Mouse (Mus musculus): ENCODE measurements around the gene Hist1h2ae.
"Not testable (repeated sequence)": the region's sequence is repeated elsewhere in the genome, so short reads cannot be mapped to it uniquely, and the experiment has no call there.

Hist1h2ae gene

GRCm38 (mm10) chr13:23560699-23561098, 10.3 kb downstream of the Hist1h2ae start:
- not testable (repeated sequence) for DNase-seq (ENCODE audit: low read depth, low spot score); H3K27me3 ChIP-seq (ENCODE audit: control insufficient read depth, insufficient read depth, low read length, poor library complexity, severe bottlenecking); H3K36me3 ChIP-seq (ENCODE audit: control insufficient read depth, insufficient read depth, low read length, poor library complexity, severe bottlenecking)

GRCm38 (mm10) chr13:23556906-23557305, 14.1 kb downstream of the Hist1h2ae start:
- no peak for DNase-seq (ENCODE audit: low read depth, low spot score)
- Histone ChIP-seq H3K36me3 (ENCODE audit: control insufficient read depth, insufficient read depth, low read length, poor library complexity, severe bottlenecking) (no peaks in the 10 kb centered on the region), H3K27me3 (ENCODE audit: control insufficient read depth, insufficient read depth, low read length, poor library complexity, severe bottlenecking) (no peaks in the 10 kb centered on the region)

- no peaks in the 10 kb centered on the region for H3K27me3 ChIP-seq (ENCODE audit: control insufficient read depth, insufficient read depth, low read length, poor library complexity, severe bottlenecking)
- DNase-seq (ENCODE audit: low read depth, low spot score): peak; percentile 88
- H3K36me3 ChIP-seq (ENCODE audit: control insufficient read depth, insufficient read depth, low read length, poor library complexity, severe bottlenecking): no peaks in the 10 kb centered on the region
Measured at GRCm38 (mm10) chr13:23555839-23556416, 15.1 kb downstream of the Hist1h2ae start.

GRCm38 (mm10) chr13:23554925-23555838, 15.8 kb downstream of the Hist1h2ae start:
- no peaks in the 10 kb centered on the region for H3K27me3 ChIP-seq (ENCODE audit: control insufficient read depth, insufficient read depth, low read length, poor library complexity, severe bottlenecking)
- peak; percentile 85 for DNase-seq (ENCODE audit: low read depth, low spot score)
- no peaks in the 10 kb centered on the region for H3K36me3 ChIP-seq (ENCODE audit: control insufficient read depth, insufficient read depth, low read length, poor library complexity, severe bottlenecking)

- DNase-seq (ENCODE audit: low read depth, low spot score): no peak
- Histone ChIP-seq H3K36me3 (ENCODE audit: control insufficient read depth, insufficient read depth, low read length, poor library complexity, severe bottlenecking) (no peaks in the 10 kb centered on the region), H3K27me3 (ENCODE audit: control insufficient read depth, insufficient read depth, low read length, poor library complexity, severe bottlenecking) (no peaks in the 10 kb centered on the region)
Measured at GRCm38 (mm10) chr13:23554393-23554792, 16.6 kb downstream of the Hist1h2ae start.

- Histone ChIP-seq H3K27me3 (ENCODE audit: control insufficient read depth, insufficient read depth, low read length, poor library complexity, severe bottlenecking) (no peaks in the 10 kb centered on the region), H3K36me3 (ENCODE audit: control insufficient read depth, insufficient read depth, low read length, poor library complexity, severe bottlenecking) (no peaks in the 10 kb centered on the region)
- DNase-seq (ENCODE audit: low read depth, low spot score): no peak
Measured at GRCm38 (mm10) chr13:23552962-23553361, 18.1 kb downstream of the Hist1h2ae start, which contains the start of gene Hist1h1d. Hist1h1d (plus strand) TSS chr13:23553262.

GRCm38 (mm10) chr13:23551931-23552914, 18.8 kb downstream of the Hist1h2ae start:
- DNase-seq (ENCODE audit: low read depth, low spot score): no peak
- no peaks in the 10 kb centered on the region for H3K27me3 ChIP-seq (ENCODE audit: control insufficient read depth, insufficient read depth, low read length, poor library complexity, severe bottlenecking)

GRCm38 (mm10) chr13:23551146-23551834, 19.7 kb downstream of the Hist1h2ae start, which contains the start of gene Hist1h4f:
Hist1h4f (minus strand) TSS chr13:23551648.
- H3K27me3 ChIP-seq (ENCODE audit: control insufficient read depth, insufficient read depth, low read length, poor library complexity, severe bottlenecking); H3K36me3 ChIP-seq (ENCODE audit: control insufficient read depth, insufficient read depth, low read length, poor library complexity, severe bottlenecking): not testable (repeated sequence)
- peak; percentile 85 for DNase-seq (ENCODE audit: low read depth, low spot score)

More at GRCm38 (mm10) chr13:23551931-23552914, 18.8 kb downstream of the Hist1h2ae start:
- H3K36me3 ChIP-seq (ENCODE audit: control insufficient read depth, insufficient read depth, low read length, poor library complexity, severe bottlenecking): no peaks in the 10 kb centered on the region

- no peak for DNase-seq (ENCODE audit: low read depth, low spot score)
- Histone ChIP-seq H3K36me3 (ENCODE audit: control insufficient read depth, insufficient read depth, low read length, poor library complexity, severe bottlenecking) (0 out of 2 replicates have a peak, but pooled peaks cover 2% of the 10 kb centered on the region), H3K27me3 (ENCODE audit: control insufficient read depth, insufficient read depth, low read length, poor library complexity, severe bottlenecking) (no peaks in the 10 kb centered on the region)
Measured at GRCm38 (mm10) chr13:23550761-23551145, 20.3 kb downstream of the Hist1h2ae start.

- Histone ChIP-seq H3K36me3 (ENCODE audit: control insufficient read depth, insufficient read depth, low read length, poor library complexity, severe bottlenecking) (0 out of 2 replicates have a peak, but pooled peaks cover 2% of the 10 kb centered on the region), H3K27me3 (ENCODE audit: control insufficient read depth, insufficient read depth, low read length, poor library complexity, severe bottlenecking) (no peaks in the 10 kb centered on the region)
- no peak for DNase-seq (ENCODE audit: low read depth, low spot score)
Measured at GRCm38 (mm10) chr13:23546694-23547093, 24.3 kb downstream of the Hist1h2ae start.

- not testable (repeated sequence) for DNase-seq (ENCODE audit: low read depth, low spot score); H3K27me3 ChIP-seq (ENCODE audit: control insufficient read depth, insufficient read depth, low read length, poor library complexity, severe bottlenecking); H3K36me3 ChIP-seq (ENCODE audit: control insufficient read depth, insufficient read depth, low read length, poor library complexity, severe bottlenecking)
Measured at GRCm38 (mm10) chr13:23544787-23545120, 26.3 kb downstream of the Hist1h2ae start.

- peak; percentile 96 for DNase-seq (ENCODE audit: low read depth, low spot score)
- 0 out of 2 replicates have a peak, but pooled peaks cover 2% of the 10 kb centered on the region for H3K36me3 ChIP-seq (ENCODE audit: control insufficient read depth, insufficient read depth, low read length, poor library complexity, severe bottlenecking)
- H3K27me3 ChIP-seq (ENCODE audit: control insufficient read depth, insufficient read depth, low read length, poor library complexity, severe bottlenecking): no peaks in the 10 kb centered on the region
Measured at GRCm38 (mm10) chr13:23543965-23544786, 26.8 kb downstream of the Hist1h2ae start, which contains the start of gene Hist1h3f. Hist1h3f (plus strand) TSS chr13:23544052.

- H3K27me3 ChIP-seq (ENCODE audit: control insufficient read depth, insufficient read depth, low read length, poor library complexity, severe bottlenecking); H3K36me3 ChIP-seq (ENCODE audit: control insufficient read depth, insufficient read depth, low read length, poor library complexity, severe bottlenecking): not testable (repeated sequence)
- DNase-seq (ENCODE audit: low read depth, low spot score): peak; percentile 97
Measured at GRCm38 (mm10) chr13:23542999-23543607, 27.9 kb downstream of the Hist1h2ae start, which contains the start of gene Hist1h2bh. Hist1h2bh (minus strand) TSS chr13:23543392.

All from splenic B cell, adult 2 months (primary cell).